Mouse (Mus musculus) splenic B cell, adult 2 months (primary cell): Measurements from ENCODE around the gene Tspoap1.

Experiments used
- DNase-seq: peaks from one replicate; pipeline ENCODE4 v3.0.0-alpha.2; 2011; ENCODE audit warnings: low read depth, low spot score
- H3K27me3 ChIP-seq: 2 replicates; pipeline ENCODE4 v1.6.1; 2012; ENCODE audit warnings: mild to moderate bottlenecking, low read length, moderate library complexity, mixed read lengths; ENCODE audit not compliant: control insufficient read depth, poor library complexity, insufficient read depth, severe bottlenecking
- H3K36me3 ChIP-seq: 2 replicates; pipeline ENCODE4 v1.6.1; 2012; ENCODE audit warnings: mild to moderate bottlenecking, low read length, moderate library complexity, mixed read lengths; ENCODE audit not compliant: control insufficient read depth, poor library complexity, insufficient read depth, severe bottlenecking

The Tspoap1 gene

GRCm38 (mm10) chr11:87750521-87750920, 9.8 kb upstream of the Tspoap1 start:
- Histone ChIP-seq H3K36me3 (peaks cover under 1% of the 10 kb centered on the region; the same call in 1 of the 2 replicates), H3K27me3 (no peaks in the 10 kb centered on the region)
- peak; percentile 59 for DNase-seq

DNA sequence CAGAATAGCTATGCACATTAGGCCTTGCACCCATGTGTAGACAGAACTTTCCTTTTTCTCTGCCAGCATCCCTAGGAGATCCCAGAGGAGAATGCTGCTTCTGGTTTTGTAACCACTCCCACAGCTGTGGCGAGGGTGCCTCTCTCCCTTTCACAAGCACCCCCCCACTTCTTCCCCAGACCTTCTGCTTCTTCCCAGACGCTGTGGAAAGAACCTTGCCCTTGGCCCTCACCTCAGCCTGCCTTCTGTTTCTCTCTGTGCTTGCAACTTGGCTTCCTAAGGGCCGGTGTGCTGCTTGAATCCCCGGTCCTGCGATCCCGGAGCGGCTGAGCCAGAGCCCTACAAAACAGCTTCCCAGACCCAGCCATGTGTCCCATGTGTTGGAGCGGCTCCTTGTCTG, 9.3 kb upstream of the Tspoap1 start:
- DNase-seq, result peak; percentile 38
- H3K27me3 ChIP-seq, result no peaks in the 10 kb centered on the region
- H3K36me3 ChIP-seq, result peaks cover 4% of the 10 kb centered on the region

DNA sequence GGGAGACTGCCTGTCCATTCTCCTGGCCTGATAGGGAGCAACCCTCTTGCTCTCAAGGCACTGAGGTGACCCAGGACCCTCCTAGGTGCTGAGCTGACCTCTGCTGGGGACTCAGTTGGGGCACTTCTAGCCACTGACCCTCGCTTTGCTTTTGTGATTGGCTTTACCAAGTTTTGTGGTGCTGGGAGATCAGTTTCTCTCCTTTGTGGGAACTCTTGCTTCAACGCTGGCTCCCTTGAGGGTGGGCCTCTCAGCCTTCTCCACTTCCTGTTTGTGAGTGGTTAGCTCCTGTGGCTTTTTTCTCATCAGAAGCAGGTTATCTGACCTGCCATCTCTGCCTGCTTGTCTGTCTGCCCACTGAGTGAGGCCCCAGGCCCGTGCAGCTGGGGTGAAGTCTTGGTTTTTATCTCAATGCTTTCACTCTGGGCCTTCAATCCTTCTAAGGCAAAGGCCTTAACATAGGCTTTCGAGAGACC, 8.8 kb upstream of the Tspoap1 start:
- Histone ChIP-seq H3K36me3 (peaks cover 9% of the 10 kb centered on the region), H3K27me3 (no peaks in the 10 kb centered on the region)
- DNase-seq, result peak; percentile 65

DNA sequence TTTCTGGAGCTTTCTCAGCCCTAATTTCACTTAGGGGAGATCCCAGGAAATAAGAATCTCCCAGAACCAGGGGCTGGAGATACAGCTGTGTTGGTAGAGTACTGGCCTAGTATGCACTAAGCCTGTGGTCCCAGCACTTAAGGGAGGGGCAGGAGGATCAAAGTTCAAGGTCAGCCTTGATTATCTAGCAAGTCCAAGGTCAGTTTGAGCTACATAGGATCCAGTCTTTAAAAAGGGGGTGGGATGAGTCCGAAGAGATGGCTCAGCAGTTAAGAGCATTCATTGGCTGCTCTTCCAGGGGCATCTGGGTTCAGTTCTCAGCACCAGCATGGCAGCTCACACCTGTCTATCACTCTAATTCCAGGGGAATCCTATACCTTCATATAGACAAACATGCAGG, 8.0 kb upstream of the Tspoap1 start:
- H3K27me3 ChIP-seq, result no peaks in the 10 kb centered on the region
- DNase-seq, result no peak
- peaks cover 17% of the 10 kb centered on the region for H3K36me3 ChIP-seq

DNA sequence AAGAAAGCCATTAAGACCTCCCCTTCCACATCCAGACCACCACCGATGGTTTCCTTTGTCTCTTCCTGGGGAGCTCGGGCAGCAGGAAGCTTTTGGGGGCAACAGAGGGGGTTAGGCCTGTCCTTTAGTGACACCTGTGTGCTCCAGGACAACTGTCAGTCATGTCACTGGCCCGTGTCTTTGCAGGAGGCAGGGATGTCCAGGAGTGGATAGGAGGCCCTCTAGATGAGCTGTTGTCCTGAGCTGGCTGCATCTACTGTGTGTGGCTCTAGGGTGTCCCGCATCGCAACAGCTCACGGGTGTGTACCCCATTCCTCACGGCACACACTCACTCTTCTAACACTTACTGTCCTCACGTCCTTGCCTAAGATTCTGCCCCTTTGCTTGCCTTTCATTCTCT, 7.1 kb upstream of the Tspoap1 start:
- Histone ChIP-seq H3K27me3 (no peaks in the 10 kb centered on the region), H3K36me3 (peaks cover 25% of the 10 kb centered on the region)
- peak; percentile 23 for DNase-seq

DNA sequence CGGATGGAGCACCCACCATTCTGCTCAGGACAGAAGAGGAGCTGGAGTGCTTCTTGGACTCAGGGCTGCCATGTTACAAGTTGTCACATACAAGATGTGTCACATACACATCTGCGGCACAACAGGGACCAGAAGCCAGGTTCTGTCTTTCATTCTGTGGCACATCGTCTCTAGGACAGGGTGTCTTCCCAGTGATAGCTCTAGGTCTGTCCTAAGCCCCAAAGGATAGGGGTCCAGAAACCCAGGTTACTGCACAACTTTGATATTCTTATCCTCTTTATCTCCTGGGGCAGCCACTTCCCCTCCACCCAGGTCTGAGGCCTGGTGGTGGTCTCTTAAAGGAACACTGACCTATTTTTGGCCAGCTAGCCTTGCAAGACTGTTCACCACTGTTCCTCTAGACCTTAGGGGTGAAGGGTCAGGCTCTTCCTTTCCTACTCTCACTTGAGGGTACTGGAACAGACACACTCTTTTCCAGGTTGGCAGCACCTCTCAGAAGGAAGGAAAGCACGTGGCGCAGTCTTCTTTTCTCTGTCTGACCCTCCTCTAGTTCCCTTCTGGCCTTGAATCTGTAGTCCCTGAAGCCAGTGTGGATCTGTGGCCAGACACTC, 6.3 kb upstream of the Tspoap1 start:
- DNase-seq, result peak; percentile 40
- Histone ChIP-seq H3K27me3 (no peaks in the 10 kb centered on the region), H3K36me3 (peaks cover 27% of the 10 kb centered on the region)

DNA sequence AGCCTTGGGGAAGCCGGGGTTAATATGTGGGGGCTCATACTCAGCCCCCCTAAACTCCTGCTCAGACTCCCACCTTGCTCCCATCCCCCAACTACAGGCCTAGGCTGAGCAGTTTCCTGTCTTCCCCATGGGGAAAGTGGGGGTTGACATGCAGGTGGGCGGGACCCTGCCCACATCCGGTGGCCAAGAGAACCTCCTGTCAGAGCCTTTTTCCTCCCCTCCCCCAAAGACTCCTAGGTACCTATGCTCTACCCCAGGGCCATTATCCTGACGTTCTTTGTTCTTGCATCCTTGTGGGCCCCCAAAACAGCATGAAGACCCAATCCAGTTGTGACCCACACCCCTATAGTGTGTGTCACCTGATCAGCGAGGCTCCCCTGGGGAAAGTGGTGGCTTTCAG, 5.7 kb upstream of the Tspoap1 start:
- Histone ChIP-seq H3K27me3 (no peaks in the 10 kb centered on the region), H3K36me3 (peaks cover 27% of the 10 kb centered on the region)
- DNase-seq, result peak; percentile 93

- Histone ChIP-seq H3K27me3 (no peaks in the 10 kb centered on the region), H3K36me3 (peaks cover 27% of the 10 kb centered on the region)
- peak; percentile 100 for DNase-seq
Observed at GRCm38 (mm10) chr11:87755360-87756017, 4.9 kb upstream of the Tspoap1 start.

- Histone ChIP-seq H3K36me3 (peaks cover 27% of the 10 kb centered on the region), H3K27me3 (no peaks in the 10 kb centered on the region)
- DNase-seq, result peak; percentile 84
Observed at GRCm38 (mm10) chr11:87756251-87756820, 4.0 kb upstream of the Tspoap1 start.

- DNase-seq, result peak; percentile 75
- Histone ChIP-seq H3K27me3 (no peaks in the 10 kb centered on the region), H3K36me3 (peaks cover 27% of the 10 kb centered on the region)
Observed at GRCm38 (mm10) chr11:87757001-87757954, 3.1 kb upstream of the Tspoap1 start.

DNA sequence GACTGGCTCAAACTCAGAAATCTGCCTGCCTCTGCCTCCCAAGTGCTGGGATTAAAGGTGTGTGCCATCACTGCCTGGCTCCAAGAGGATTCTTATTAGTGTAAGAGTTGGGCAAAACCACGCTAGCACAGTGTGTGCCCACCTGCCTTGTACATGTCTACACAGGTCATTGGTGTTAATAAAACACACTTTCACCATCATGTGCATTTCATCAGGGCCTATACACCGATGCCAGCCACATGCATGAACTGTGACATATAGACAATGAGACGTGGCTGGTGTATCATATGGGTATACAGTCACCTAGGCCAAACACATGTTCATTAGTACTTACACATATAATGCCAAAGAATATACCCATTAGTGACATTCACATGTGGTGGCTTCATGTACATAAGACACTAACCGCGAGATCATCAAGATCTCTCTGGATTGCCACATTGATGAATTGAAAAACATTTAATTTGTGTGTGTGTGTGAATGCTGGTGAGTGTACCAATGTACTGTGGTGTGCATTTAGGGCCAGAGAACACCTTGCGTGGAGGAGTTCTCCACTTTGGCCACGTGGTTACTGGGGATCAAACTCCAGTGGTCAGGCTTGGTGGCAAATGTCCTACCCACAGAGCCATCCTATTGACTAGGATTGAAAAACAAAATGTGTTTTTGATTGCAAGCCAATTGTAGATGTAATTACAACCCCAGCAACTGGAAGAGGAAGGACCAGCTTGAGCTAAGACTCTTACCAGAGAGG, 2.0 kb upstream of the Tspoap1 start:
- Histone ChIP-seq H3K27me3 (no peaks in the 10 kb centered on the region), H3K36me3 (peaks cover 27% of the 10 kb centered on the region)
- DNase-seq, result peak; percentile 66

- Histone ChIP-seq H3K36me3 (peaks cover 27% of the 10 kb centered on the region), H3K27me3 (no peaks in the 10 kb centered on the region)
- peak; percentile 66 for DNase-seq
Observed at GRCm38 (mm10) chr11:87758957-87759608, 1.3 kb upstream of the Tspoap1 start.

DNA sequence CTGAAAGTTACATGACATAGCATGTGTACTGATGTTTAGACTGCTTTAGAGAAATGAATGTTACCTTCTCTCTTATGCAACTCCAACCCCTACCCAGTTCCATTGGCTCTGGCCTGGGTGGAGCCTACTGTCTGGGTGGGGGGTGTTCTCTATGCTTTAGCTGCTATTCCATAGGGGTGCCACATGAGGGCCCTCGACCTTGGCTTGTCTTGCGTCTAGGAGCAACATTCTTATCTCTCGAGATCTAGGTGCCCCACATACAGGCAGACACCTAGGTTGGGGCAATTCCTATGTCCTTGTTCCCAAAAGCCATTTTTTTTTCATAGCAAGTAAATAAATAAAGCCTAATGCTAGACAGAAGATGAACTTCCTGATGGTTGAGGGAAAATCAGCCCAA, 734 bp upstream of the Tspoap1 start:
- Histone ChIP-seq H3K36me3 (peaks cover 27% of the 10 kb centered on the region), H3K27me3 (no peaks in the 10 kb centered on the region; the same call in 1 of the 2 replicates)
- peak; percentile 86 for DNase-seq
